Mouse (Mus musculus) right cerebral cortex, postnatal 25 days (tissue): Measurements from ENCODE around the gene Gm21958.
A peak's percentile ranks its signal among the peaks of the same experiment; 100 is the strongest.
"Not testable (repeated sequence)": the region's sequence is repeated elsewhere in the genome, so short reads cannot be mapped to it uniquely, and the experiment has no call there.

ENCODE experiments used
- DNase-seq: peaks from one replicate; pipeline ENCODE4 v3.0.0; 2022

Gene Gm21958

GRCm38 (mm10) chr3:54718947-54719346 lies 4.8 kb upstream of the Gm21958 start:
- DNase-seq = no peak

GRCm38 (mm10) chr3:54717348-54717747 lies 3.2 kb upstream of the Gm21958 start:
- DNase-seq = no peak

- peak; percentile 32 for DNase-seq
Observed at GRCm38 (mm10) chr3:54715461-54715860, 1.3 kb upstream of the Gm21958 start.

- no peak for DNase-seq
Observed at GRCm38 (mm10) chr3:54708972-54709371, 5.2 kb downstream of the Gm21958 start.

GRCm38 (mm10) chr3:54704106-54704505 lies 10.0 kb downstream of the Gm21958 start:
- not testable (repeated sequence) for DNase-seq

- DNase-seq = no peak
Observed at GRCm38 (mm10) chr3:54699759-54700301, 14.3 kb downstream of the Gm21958 start.

GRCm38 (mm10) chr3:54693056-54693415 lies 21.1 kb downstream of the Gm21958 start:
- no peak for DNase-seq

GRCm38 (mm10) chr3:54692202-54693055 lies 21.7 kb downstream of the Gm21958 start, which contains the start of gene Supt20:
Gene Supt20, plus strand, starts transcription at chr3:54692807.
- DNase-seq = peak; percentile 93

- DNase-seq = no peak
Observed at GRCm38 (mm10) chr3:54689091-54689490, 25.1 kb downstream of the Gm21958 start.

- no peak for DNase-seq
Observed at GRCm38 (mm10) chr3:54687245-54687644, 26.9 kb downstream of the Gm21958 start.

GRCm38 (mm10) chr3:54685202-54685601 lies 29.0 kb downstream of the Gm21958 start:
- DNase-seq = no peak

- DNase-seq = no peak
Observed at GRCm38 (mm10) chr3:54681310-54682204, 32.6 kb downstream of the Gm21958 start.

GRCm38 (mm10) chr3:54676818-54677217 lies 37.3 kb downstream of the Gm21958 start:
- DNase-seq = no peak

GRCm38 (mm10) chr3:54672557-54673529 lies 41.3 kb downstream of the Gm21958 start:
- peak; percentile 24 for DNase-seq

- no peak for DNase-seq
Observed at GRCm38 (mm10) chr3:54672111-54672510, 42.0 kb downstream of the Gm21958 start.

GRCm38 (mm10) chr3:54669559-54669958 lies 44.6 kb downstream of the Gm21958 start:
- DNase-seq = no peak

GRCm38 (mm10) chr3:54668722-54669121 lies 45.4 kb downstream of the Gm21958 start:
- no peak for DNase-seq

GRCm38 (mm10) chr3:54668141-54668540 lies 46.0 kb downstream of the Gm21958 start:
- DNase-seq = no peak
